ENCODE assay signal across 8 mouse cellular contexts in genomic region chr11:94212489-94212836, GRCm38 (mm10). TPM values are rescaled to one million over a fixed set of nuclear protein-coding genes. Genes with fewer than 3 reads are reported as not detected.
DNase-seq lines count a peak whose midpoint lies in the region; ATAC-seq and TF ChIP-seq lines count a peak whose summit lies in the region.

No protein-coding gene starts in this region.

- H3K27me3 ChIP-seq in spleen, adult 2 months (ENCODE audit: control insufficient read depth, insufficient read depth, low read length), result no peaks in the 10 kb centered on the region
- H3K27me3 ChIP-seq in limb, embryonic 11.5 days (ENCODE audit: control insufficient read depth, insufficient read depth, low read length), result no peaks in the 10 kb centered on the region
- no peaks in the 10 kb centered on the region for H3K27me3 ChIP-seq in stomach, embryonic 15.5 days (replicated peaks)

- no peak for ATAC-seq in limb, embryonic 11.5 days (ENCODE audit: insufficient number of reproducible peaks, low FRiP score, low TSS enrichment, low read depth)
- no peak for ATAC-seq in stomach, embryonic 15.5 days (ENCODE audit: insufficient read depth, low FRiP score, low read depth)
- no peak for ATAC-seq in erythroid progenitor cell, adult 5-6 weeks (replicated peaks; ENCODE audit: low FRiP score, poor library complexity, severe bottlenecking)

- peaks cover 1% of the 10 kb centered on the region; the same call in 1 of the 2 replicates for H3K4me1 ChIP-seq in spleen, adult 2 months (ENCODE audit: control insufficient read depth, insufficient read depth, insufficient read length)
- peaks cover 12% of the 10 kb centered on the region; the same call in 1 of the 2 replicates for H3K4me1 ChIP-seq in limb, embryonic 11.5 days (ENCODE audit: control insufficient read depth, insufficient read depth, low read length)
- no peaks in the 10 kb centered on the region for H3K4me1 ChIP-seq in stomach, embryonic 15.5 days

- no peak for TF ChIP-seq POLR2A in spleen, adult 2 months (IDR thresholded peaks at IDR 0.05; ENCODE audit: low read depth, low read length)

- 23% methylated on average over 7 of the region's 7 CpGs for WGBS in spleen, adult 2 months
- WGBS in limb, embryonic 11.5 days, result 0% methylated on average over 7 of the region's 7 CpGs
- WGBS in stomach, embryonic 15.5 days, result 4% methylated on average over 7 of the region's 7 CpGs

- H3K36me3 ChIP-seq in spleen, adult 2 months (ENCODE audit: control insufficient read depth, insufficient read depth, low read length), result peaks cover 10% of the 10 kb centered on the region; the same call in 1 of the 2 replicates
- peaks cover 7% of the 10 kb centered on the region for H3K36me3 ChIP-seq in limb, embryonic 11.5 days (ENCODE audit: control insufficient read depth, insufficient read depth, low read length)
- H3K36me3 ChIP-seq in stomach, embryonic 15.5 days, result peaks cover 5% of the 10 kb centered on the region; the same call in 1 of the 2 replicates

- peak; percentile 59 for DNase-seq in adrenal gland, postnatal 14 days
- DNase-seq in adrenal gland, adult 8-10 months, result no peak
- DNase-seq in spleen, adult 2 months (ENCODE audit: low read depth in 1 of 2, low spot score in 2 of 2), result no peak
- DNase-seq in spleen, postnatal 4 days (ENCODE audit: low spot score in 2 of 2), result no peak
- no peak for DNase-seq in limb, embryonic 11.5 days (ENCODE audit: low spot score)
- DNase-seq in layer of hippocampus, postnatal 14 days (ENCODE audit: low spot score in 2 of 2), result no peak

- H3K4me3 ChIP-seq in spleen, adult 2 months (ENCODE audit: extremely low read depth, insufficient read depth, insufficient read length), result peak overlapping the region; percentile 84
- peak overlapping the region; percentile 95 for H3K4me3 ChIP-seq in limb, embryonic 11.5 days (ENCODE audit: low read depth, low read length)
- peak overlapping the region; percentile 96 for H3K4me3 ChIP-seq in stomach, embryonic 15.5 days (replicated peaks)

- TF ChIP-seq CTCF in spleen, adult 2 months (IDR thresholded peaks at IDR 0.05; ENCODE audit: extremely low read depth, insufficient read depth, insufficient read length, insufficient replicate concordance), result no peak

- peak overlapping the region; percentile 75 for H3K4me2 ChIP-seq in limb, embryonic 11.5 days (ENCODE audit: low read depth, severe bottlenecking)
- peak overlapping the region; percentile 63 for H3K4me2 ChIP-seq in stomach, embryonic 15.5 days

- peak overlapping the region; percentile 75 for H3K9ac ChIP-seq in limb, embryonic 11.5 days (ENCODE audit: low read length)
- H3K9ac ChIP-seq in stomach, embryonic 15.5 days, result peak overlapping the region; percentile 27

- H3K9me3 ChIP-seq in limb, embryonic 11.5 days (ENCODE audit: control insufficient read depth, low read length), result no peaks in the 10 kb centered on the region
- no peaks in the 10 kb centered on the region for H3K9me3 ChIP-seq in stomach, embryonic 15.5 days

- no peak overlapping the region for H3K27ac ChIP-seq in spleen, adult 2 months (ENCODE audit: insufficient read depth, low read length)
- peak overlapping the region; percentile 99 for H3K27ac ChIP-seq in limb, embryonic 11.5 days (replicated peaks; ENCODE audit: low read depth, low read length)
- peak overlapping the region; percentile 96; the same call in 1 of the 2 replicates for H3K27ac ChIP-seq in stomach, embryonic 15.5 days

RNA-seq across cellular contexts. Expression of gene Tob1, which starts 1.2 kb away (rescaled TPM):
- total RNA-seq in adrenal gland, postnatal 14 days (2021), result 158 and 199 TPM in 2 replicates
- total RNA-seq in adrenal gland, adult 8-10 months (2022), result 100 to 1,000 TPM; 162 to 301 (median 191) TPM
- polyA plus RNA-seq in spleen, adult 2 months (2012; rRNA removed), result 10.2 and 11.9 TPM in 2 replicates
- 28.9 and 31.8 TPM in 2 replicates for polyA plus RNA-seq in limb, embryonic 11.5 days (2014; fragmentation: Nextera tagmentation; extraction: Ambion mirVana)
- polyA plus RNA-seq in stomach, embryonic 15.5 days (2015; fragmentation: Nextera tagmentation; extraction: Ambion mirVana), result 54.8 and 65.2 TPM in 2 replicates
- total RNA-seq in layer of hippocampus, postnatal 14 days (2021), result 10 to 100 TPM; 32.3 to 32.4 TPM
- total RNA-seq in erythroid progenitor cell, adult 5-6 weeks (2015; ENCODE audit: low replicate concordance), result 8.6 and 11.3 TPM in 2 replicates
- 6.8 and 8.5 TPM in 2 replicates for total RNA-seq in erythroid progenitor cell, adult 5-6 weeks (2017; ENCODE audit: low replicate concordance)

RNA-seq across cellular contexts. Expression of gene Wfikkn2, which starts 33.3 kb away (rescaled TPM):
- 0.63 and 0.68 TPM in 2 replicates for total RNA-seq in adrenal gland, postnatal 14 days (2021)
- 1 to 10 TPM in 2 of 4 experiments, under 1 TPM in 2; 0.26 to 2.2 (median 0.97) TPM for total RNA-seq in adrenal gland, adult 8-10 months (2022)
- polyA plus RNA-seq in spleen, adult 2 months (2012; rRNA removed), result 0.69 and 0.93 TPM in 2 replicates
- polyA plus RNA-seq in limb, embryonic 11.5 days (2014; fragmentation: Nextera tagmentation; extraction: Ambion mirVana), result 5.3 and 8.0 TPM in 2 replicates
- polyA plus RNA-seq in stomach, embryonic 15.5 days (2015; fragmentation: Nextera tagmentation; extraction: Ambion mirVana), result 2.7 and 2.9 TPM in 2 replicates
- total RNA-seq in layer of hippocampus, postnatal 14 days (2021), result 1 to 10 TPM; 1.4 to 5.1 TPM
- total RNA-seq in erythroid progenitor cell, adult 5-6 weeks (2015; ENCODE audit: low replicate concordance), result 0.42 TPM in 1 of 2 replicates, not detected in the other
- 0.51 and 0.53 TPM in 2 replicates for total RNA-seq in erythroid progenitor cell, adult 5-6 weeks (2017; ENCODE audit: low replicate concordance)
